Mouse (Mus musculus): Measurements from ENCODE around the gene Ccl27a.

DNA sequence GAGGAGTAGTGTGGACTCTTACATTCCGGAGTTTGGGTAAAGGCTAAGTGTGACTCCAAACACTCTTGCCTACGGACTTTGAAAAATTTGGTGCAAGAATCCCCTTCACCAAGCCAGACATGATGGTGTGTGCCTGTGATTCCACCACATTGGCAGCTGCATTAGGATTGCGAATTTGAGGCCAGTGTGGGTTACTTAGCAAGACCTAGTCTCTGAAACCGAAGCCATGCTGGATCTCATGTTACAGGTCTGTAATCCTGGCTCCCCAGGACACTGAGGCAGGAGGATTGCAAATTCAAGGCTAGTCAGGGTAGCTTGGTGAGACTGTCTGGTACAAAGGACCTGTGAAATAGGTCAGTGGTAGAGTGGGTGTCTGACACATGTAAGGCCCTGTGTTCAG is 15.3 kb downstream of the Ccl27a start:
- no peak for TF ChIP-seq POLR2A (IDR thresholded peaks at IDR 0.05; ENCODE audit: insufficient read depth, low read length)
- TF ChIP-seq EP300 (IDR thresholded peaks at IDR 0.05; ENCODE audit: insufficient read depth, low read depth, low read length), result no peak
- no peak for TF ChIP-seq CTCF (IDR thresholded peaks at IDR 0.05; ENCODE audit: low read depth, low read length)
